9 mouse cellular contexts compared by ENCODE assay signal in the genomic region with DNA sequence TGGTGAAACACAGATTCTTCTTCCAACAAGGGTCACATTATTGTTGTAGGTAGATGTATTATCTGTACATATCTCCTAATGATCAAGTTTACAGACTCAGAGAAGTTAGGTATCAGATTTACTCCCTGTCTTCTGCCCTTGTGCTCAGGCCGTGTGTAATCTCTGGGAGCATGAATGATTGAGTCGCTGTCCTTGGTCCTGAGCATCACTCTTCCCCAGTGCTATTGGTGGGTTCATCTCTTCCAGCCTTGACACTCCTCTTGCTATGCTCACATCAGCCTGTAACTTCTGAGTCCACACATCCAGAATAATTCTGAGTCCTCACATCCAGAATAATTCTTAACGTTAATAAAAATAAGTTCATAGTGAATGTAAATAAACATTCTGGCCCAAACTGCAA.
DNase-seq lines count a peak whose midpoint lies in the region; ATAC-seq lines count a peak whose summit lies in the region.
"Had no signal": no experiment of that assay in that cellular context is flagged by ENCODE, and none has a peak within 500 bp of the region (broad histone marks: within the 10 kb centered on the region; RNA-seq: fewer than 3 reads in every experiment).

No protein-coding gene starts in this region.

- ATAC-seq in megakaryocyte, adult 5-6 weeks (ENCODE audit: poor library complexity, severe bottlenecking) = no peak
- ATAC-seq: intestine, postnatal 0 days had no signal

- peak; percentile 10 for DNase-seq in kidney, adult 9 months
- no peak for DNase-seq in kidney, adult 11 months
- peak; percentile 55 for DNase-seq in 416B (ENCODE audit: low read depth)
- peak; percentile 46 for DNase-seq in Muller cell, postnatal 12 days (ENCODE audit: inconsistent ontology term)
- peak; percentile 76 for DNase-seq in kidney, postnatal 10 days
- no peak for DNase-seq in gastrocnemius, postnatal 25 days
- DNase-seq in layer of hippocampus, adult 9-10 months (ENCODE audit: low spot score) = no peak

Comparison
In these comparisons a context has a peak if more than half of its experiments do, and no peak if none do; other contexts are left out.
1. DNase-seq: peak in kidney, adult 9 months (single experiment), 416B (single experiment), Muller cell, postnatal 12 days (single experiment) and kidney, postnatal 10 days (single experiment); none in kidney, adult 11 months (single experiment), gastrocnemius, postnatal 25 days (single experiment) and layer of hippocampus, adult 9-10 months (single experiment).